Comparison of ENCODE assay signal across 12 mouse cellular contexts in the genomic region with DNA sequence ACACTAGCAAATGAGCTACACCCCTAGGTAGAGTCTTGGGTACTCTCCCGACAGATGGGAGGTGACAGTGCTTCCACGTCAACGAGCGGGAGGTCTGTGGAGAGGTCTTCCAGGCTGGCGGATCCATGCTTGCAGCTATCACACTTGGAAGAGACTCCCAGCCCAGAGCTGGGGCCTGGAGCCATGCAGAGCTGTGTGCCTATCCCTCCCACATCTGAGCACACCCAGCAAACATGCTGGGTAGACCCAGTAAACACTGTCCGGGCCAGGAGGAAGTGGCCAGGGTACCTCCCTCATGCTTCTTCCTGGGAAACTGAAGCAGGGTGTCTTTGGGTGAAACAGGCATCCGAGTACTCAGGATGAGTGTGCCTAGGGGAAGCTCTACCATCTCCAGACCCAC. TPM values are rescaled to one million over a fixed set of nuclear protein-coding genes. Genes with fewer than 3 reads are reported as not detected.
DNase-seq lines count a peak whose midpoint lies in the region; ATAC-seq and TF ChIP-seq lines count a peak whose summit lies in the region.
"Had no signal": no experiment of that assay in that cellular context is flagged by ENCODE, and none has a peak within 500 bp of the region (broad histone marks: within the 10 kb centered on the region; RNA-seq: fewer than 3 reads in every experiment).

No protein-coding gene starts in this region.

- no peak overlapping the region for H3K9ac ChIP-seq in heart, adult 2 months (ENCODE audit: low read depth, low read length)
- no peak overlapping the region for H3K9ac ChIP-seq in heart, embryonic 11.5 days (ENCODE audit: low read depth, low read length)
- no peak overlapping the region for H3K9ac ChIP-seq in forebrain, embryonic 15.5 days (replicated peaks)

- no peak overlapping the region for H3K4me3 ChIP-seq in heart, adult 2 months
- no peak overlapping the region for H3K4me3 ChIP-seq in heart, embryonic 11.5 days (ENCODE audit: low read depth, low read length)
- no peak overlapping the region for H3K4me3 ChIP-seq in forebrain, embryonic 15.5 days
- H3K4me3 ChIP-seq: layer of hippocampus, adult 2 months had no signal

- H3K9me3 ChIP-seq in heart, embryonic 11.5 days (replicated peaks; ENCODE audit: control insufficient read depth, low read length) = no peaks in the 10 kb centered on the region
- H3K9me3 ChIP-seq in forebrain, embryonic 15.5 days = no peaks in the 10 kb centered on the region

- 57% methylated on average over 7 of the region's 7 CpGs for WGBS in heart, adult 2 months
- WGBS in heart, embryonic 11.5 days (ENCODE audit: insufficient replicate concordance) = 50% methylated on average over 7 of the region's 7 CpGs
- WGBS in forebrain, embryonic 15.5 days = 61% methylated on average over 7 of the region's 7 CpGs

- peak; percentile 58 to 74 for DNase-seq in heart, adult 2 months
- peak; percentile 19 for DNase-seq in ZHBTc4 (ENCODE audit: low read depth, low spot score)
- peak; percentile 56 for DNase-seq in lung, postnatal 14 days
- no peak for DNase-seq in thymus, postnatal 25 days
- DNase-seq in testis, postnatal 10 days (ENCODE audit: low spot score) = no peak
- DNase-seq: midbrain, embryonic 14.5 days; thymus, adult 18-20 months had no signal

- intact Hi-C loops in heart, adult 2 months (cut with DNase I) = no loop called here

- H3K36me3 ChIP-seq in heart, adult 2 months (ENCODE audit: control insufficient read depth, insufficient read depth, low read length) = no peaks in the 10 kb centered on the region
- H3K36me3 ChIP-seq in heart, embryonic 11.5 days (ENCODE audit: control insufficient read depth, insufficient read depth, low read length) = no peaks in the 10 kb centered on the region
- no peaks in the 10 kb centered on the region for H3K36me3 ChIP-seq in forebrain, embryonic 15.5 days

- H3K27ac ChIP-seq in heart, adult 2 months = peak overlapping the region; percentile 47
- no peak overlapping the region for H3K27ac ChIP-seq in heart, embryonic 11.5 days (ENCODE audit: low read depth, low read length)
- H3K27ac ChIP-seq in forebrain, embryonic 15.5 days (replicated peaks) = peak overlapping the region; percentile 78
- H3K27ac ChIP-seq: layer of hippocampus, adult 2 months had no signal

- peak; percentile 39; the same call in 1 of the 2 replicates for TF ChIP-seq POLR2A in heart, adult 2 months (IDR thresholded peaks at IDR 0.05; ENCODE audit: insufficient read depth, low read depth, low read length)

- no peaks in the 10 kb centered on the region for H3K79me2 ChIP-seq in heart, adult 2 months (replicated peaks; ENCODE audit: control insufficient read depth, insufficient read depth, low read length)

- no peak for ATAC-seq in heart, embryonic 11.5 days (replicated peaks; ENCODE audit: insufficient number of reproducible peaks, low FRiP score, low TSS enrichment)
- ATAC-seq in forebrain, embryonic 15.5 days (replicated peaks) = peak; percentile 35; the same call in 1 of the 2 replicates
- no peak for ATAC-seq in granulocyte monocyte progenitor cell, adult 5-6 weeks (replicated peaks; ENCODE audit: poor library complexity, severe bottlenecking)
- ATAC-seq: hindbrain, embryonic 16.5 days had no signal

- peaks cover 19% of the 10 kb centered on the region for H3K4me1 ChIP-seq in heart, adult 2 months (ENCODE audit: control insufficient read depth, insufficient read depth, low read length)
- peaks cover 24% of the 10 kb centered on the region for H3K4me1 ChIP-seq in heart, embryonic 11.5 days (ENCODE audit: control insufficient read depth, insufficient read depth, low read length)
- peaks cover 34% of the 10 kb centered on the region for H3K4me1 ChIP-seq in forebrain, embryonic 15.5 days

- no peak overlapping the region for H3K4me2 ChIP-seq in heart, embryonic 11.5 days
- no peak overlapping the region for H3K4me2 ChIP-seq in forebrain, embryonic 15.5 days (replicated peaks)

- no peaks in the 10 kb centered on the region for H3K27me3 ChIP-seq in heart, adult 2 months (ENCODE audit: control insufficient read depth, insufficient read depth, low read length)
- H3K27me3 ChIP-seq in heart, embryonic 11.5 days (ENCODE audit: control insufficient read depth, insufficient read depth, low read length) = no peaks in the 10 kb centered on the region
- no peaks in the 10 kb centered on the region for H3K27me3 ChIP-seq in forebrain, embryonic 15.5 days

- TF ChIP-seq EP300 in heart, adult 2 months (IDR thresholded peaks at IDR 0.05; ENCODE audit: insufficient read depth, low read depth, low read length) = 0 out of 2 replicates have a peak, but pooled peaks have one; percentile 5

- no peak for TF ChIP-seq CTCF in heart, adult 2 months (IDR thresholded peaks at IDR 0.05)

RNA-seq across cellular contexts. Expression of gene Timp2, which starts 5.0 kb away (rescaled TPM):
- total RNA-seq in heart, adult 2 months (2021) = 100 to 1,000 TPM in 1 of 2 experiments, 10 to 100 TPM in 1; 99.2 to 109 TPM
- polyA plus RNA-seq in heart, adult 2 months (2012; rRNA removed) = 98.9 and 121 TPM in 2 replicates
- polyA plus RNA-seq in heart, embryonic 11.5 days (2014; fragmentation: Nextera tagmentation; extraction: Ambion mirVana) = 46.0 and 50.8 TPM in 2 replicates
- polyA plus RNA-seq in forebrain, embryonic 15.5 days (2015; fragmentation: Nextera tagmentation; extraction: Ambion mirVana) = 69.4 and 75.2 TPM in 2 replicates
- 1.8 and 3.5 TPM in 2 replicates for total RNA-seq in granulocyte monocyte progenitor cell, adult 5-6 weeks (2014; fragmentation: Nextera tagmentation)
- total RNA-seq in granulocyte monocyte progenitor cell, adult 5-6 weeks (2017) = 2.5 and 12.7 TPM in 2 replicates

RNA-seq across cellular contexts. Expression of gene Cep295nl, which starts 18.2 kb away (rescaled TPM):
- total RNA-seq in heart, adult 2 months (2021) = under 1 TPM; 0.32 to 0.65 TPM
- 0.15 and 0.18 TPM in 2 replicates for polyA plus RNA-seq in heart, adult 2 months (2012; rRNA removed)
- polyA plus RNA-seq in heart, embryonic 11.5 days (2014; fragmentation: Nextera tagmentation; extraction: Ambion mirVana) = 0.18 and 0.31 TPM in 2 replicates
- polyA plus RNA-seq in forebrain, embryonic 15.5 days (2015; fragmentation: Nextera tagmentation; extraction: Ambion mirVana) = 0.09 TPM in 1 of 2 replicates, not detected in the other
- not detected in 2 replicates for total RNA-seq in granulocyte monocyte progenitor cell, adult 5-6 weeks (2014; fragmentation: Nextera tagmentation)
- not detected in 2 replicates for total RNA-seq in granulocyte monocyte progenitor cell, adult 5-6 weeks (2017)

RNA-seq across cellular contexts. Expression of gene Lgals3bp, which starts 41.4 kb away (rescaled TPM):
- 10 to 100 TPM; 20.2 to 28.6 TPM for total RNA-seq in heart, adult 2 months (2021)
- polyA plus RNA-seq in heart, adult 2 months (2012; rRNA removed) = 112 and 121 TPM in 2 replicates
- 3.1 and 3.8 TPM in 2 replicates for polyA plus RNA-seq in heart, embryonic 11.5 days (2014; fragmentation: Nextera tagmentation; extraction: Ambion mirVana)
- 2.6 TPM in 2 replicates for polyA plus RNA-seq in forebrain, embryonic 15.5 days (2015; fragmentation: Nextera tagmentation; extraction: Ambion mirVana)
- 85.3 and 107 TPM in 2 replicates for total RNA-seq in granulocyte monocyte progenitor cell, adult 5-6 weeks (2014; fragmentation: Nextera tagmentation)
- 36.0 and 44.8 TPM in 2 replicates for total RNA-seq in granulocyte monocyte progenitor cell, adult 5-6 weeks (2017)

RNA-seq across cellular contexts. Expression of gene Cant1, which starts 58.4 kb away (rescaled TPM):
- total RNA-seq in heart, adult 2 months (2021) = 10 to 100 TPM; 17.7 to 18.2 TPM
- 21.6 and 23.4 TPM in 2 replicates for polyA plus RNA-seq in heart, adult 2 months (2012; rRNA removed)
- polyA plus RNA-seq in heart, embryonic 11.5 days (2014; fragmentation: Nextera tagmentation; extraction: Ambion mirVana) = 16.0 and 17.1 TPM in 2 replicates
- 28.9 and 31.6 TPM in 2 replicates for polyA plus RNA-seq in forebrain, embryonic 15.5 days (2015; fragmentation: Nextera tagmentation; extraction: Ambion mirVana)
- total RNA-seq in granulocyte monocyte progenitor cell, adult 5-6 weeks (2014; fragmentation: Nextera tagmentation) = 29.7 and 34.6 TPM in 2 replicates
- 18.6 and 21.0 TPM in 2 replicates for total RNA-seq in granulocyte monocyte progenitor cell, adult 5-6 weeks (2017)

Comparison
In these comparisons a context has a peak if more than half of its experiments do, and no peak if none do; other contexts are left out.
1. RNA of gene Lgals3bp, which starts 41.4 kb away (polyA plus RNA-seq): 112 to 121 TPM in heart, adult 2 months; 3.1 to 3.8 TPM in heart, embryonic 11.5 days and 2.6 TPM in forebrain, embryonic 15.5 days; every median in the first group is over 10 times any median in the second.
2. DNase-seq: peak in heart, adult 2 months (2 of 2), ZHBTc4 (single experiment) and lung, postnatal 14 days (single experiment); none in thymus, postnatal 25 days (single experiment) and testis, postnatal 10 days (single experiment).